Mouse (Mus musculus) cerebellum, adult 9-11 months (tissue): ENCODE measurements around the gene Ctnnd2.

Experiments used
- DNase-seq: peaks from one replicate; pipeline ENCODE4 v3.0.0; 2022

Gene Ctnnd2

GRCm38 (mm10) chr15:30726066-30726465 lies 553.7 kb downstream of the Ctnnd2 start:
- no peak for DNase-seq

- no peak for DNase-seq
These were observed 565.8 kb downstream of the Ctnnd2 start for GRCm38 (mm10) chr15:30738178-30738577.

- DNase-seq = peak; percentile 63
These were observed 568.3 kb downstream of the Ctnnd2 start for GRCm38 (mm10) chr15:30740728-30741127.

- peak; percentile 30 for DNase-seq
These were observed 585.6 kb downstream of the Ctnnd2 start for GRCm38 (mm10) chr15:30757991-30758390.

GRCm38 (mm10) chr15:30762211-30762610 lies 589.8 kb downstream of the Ctnnd2 start:
- no peak for DNase-seq

- no peak for DNase-seq
These were observed 590.4 kb downstream of the Ctnnd2 start for GRCm38 (mm10) chr15:30762695-30763285.

- no peak for DNase-seq
These were observed 604.5 kb downstream of the Ctnnd2 start for GRCm38 (mm10) chr15:30776931-30777330.

- DNase-seq = no peak
These were observed 605.4 kb downstream of the Ctnnd2 start for GRCm38 (mm10) chr15:30777801-30778200.

- no peak for DNase-seq
These were observed 607.5 kb downstream of the Ctnnd2 start for GRCm38 (mm10) chr15:30779903-30780302.

- DNase-seq = no peak
These were observed 608.6 kb downstream of the Ctnnd2 start for GRCm38 (mm10) chr15:30780977-30781376.

- no peak for DNase-seq
These were observed 613.4 kb downstream of the Ctnnd2 start for GRCm38 (mm10) chr15:30785706-30786320.

GRCm38 (mm10) chr15:30793260-30793659 lies 620.9 kb downstream of the Ctnnd2 start:
- peak; percentile 35 for DNase-seq

- no peak for DNase-seq
These were observed 623.3 kb downstream of the Ctnnd2 start for GRCm38 (mm10) chr15:30795723-30796122.

GRCm38 (mm10) chr15:30827424-30828263 lies 655.3 kb downstream of the Ctnnd2 start:
- DNase-seq = no peak

GRCm38 (mm10) chr15:30857277-30858176 lies 685.1 kb downstream of the Ctnnd2 start:
- DNase-seq = no peak

GRCm38 (mm10) chr15:30867429-30867828 lies 695.0 kb downstream of the Ctnnd2 start:
- no peak for DNase-seq

GRCm38 (mm10) chr15:30869673-30870512 lies 697.5 kb downstream of the Ctnnd2 start:
- DNase-seq = no peak

- DNase-seq = no peak
These were observed 703.1 kb downstream of the Ctnnd2 start for GRCm38 (mm10) chr15:30875523-30875922.

GRCm38 (mm10) chr15:30884692-30885334 lies 712.4 kb downstream of the Ctnnd2 start:
- no peak for DNase-seq

- peak; percentile 80 for DNase-seq
These were observed 713.0 kb downstream of the Ctnnd2 start for GRCm38 (mm10) chr15:30885410-30885809.

GRCm38 (mm10) chr15:30887559-30887958 lies 715.2 kb downstream of the Ctnnd2 start:
- peak; percentile 48 for DNase-seq
